Mouse (Mus musculus) lung, postnatal 0 days (tissue): Measurements from ENCODE around the gene Nrp2.

Source experiments
- CTCF ChIP-seq: IDR thresholded peaks from 2 replicates; pipeline ENCODE4 v1.5.1; 2016; ENCODE audit warnings: antibody characterized with exemption, mild to moderate bottlenecking
- EP300 ChIP-seq: IDR thresholded peaks from 2 replicates; pipeline ENCODE4 v1.6.1; 2016; ENCODE audit warnings: antibody characterized with exemption, mild to moderate bottlenecking, control low read depth

DNA sequence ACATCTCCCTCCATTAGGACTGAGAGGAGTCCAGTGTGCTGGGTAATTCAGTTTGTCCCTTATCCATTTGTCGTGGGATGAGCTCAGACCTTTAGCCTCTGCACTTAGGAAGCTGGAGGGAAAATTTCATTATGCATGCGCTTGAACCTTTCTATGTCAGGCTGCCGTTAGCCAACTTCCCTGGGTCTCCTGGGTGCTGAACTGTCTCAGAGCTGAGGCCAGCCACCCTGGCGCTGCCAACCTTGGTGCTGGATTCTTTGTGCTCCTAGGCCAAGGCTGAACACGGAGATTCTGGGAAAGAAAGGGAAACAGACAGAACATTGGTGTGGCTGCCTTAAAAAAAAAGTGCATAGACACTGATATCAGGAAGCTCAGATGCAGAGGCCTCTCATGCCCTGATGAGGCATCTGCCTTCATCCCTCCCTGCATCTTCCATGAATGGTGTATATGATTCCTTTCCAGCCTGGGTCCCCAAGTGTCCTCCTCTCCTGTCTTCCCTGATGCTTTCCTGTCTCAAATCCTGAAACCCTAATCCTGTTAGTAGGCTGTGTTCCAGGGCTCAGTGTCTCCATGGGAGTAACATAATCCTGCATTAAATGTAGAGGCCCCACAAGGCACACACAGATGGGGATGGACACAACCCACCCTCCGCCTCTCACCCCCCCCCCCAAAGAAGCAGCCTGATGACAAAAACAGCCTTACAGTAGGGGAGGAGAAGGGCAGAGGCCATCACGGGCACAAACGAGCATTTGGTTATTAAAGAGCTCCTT lies 51.2 kb downstream of the Nrp2 start:
- TF ChIP-seq EP300 (no peak), CTCF (no peak)
